Mouse (Mus musculus): ENCODE measurements around the gene Olfr1157.

Olfr1157 gene

DNA sequence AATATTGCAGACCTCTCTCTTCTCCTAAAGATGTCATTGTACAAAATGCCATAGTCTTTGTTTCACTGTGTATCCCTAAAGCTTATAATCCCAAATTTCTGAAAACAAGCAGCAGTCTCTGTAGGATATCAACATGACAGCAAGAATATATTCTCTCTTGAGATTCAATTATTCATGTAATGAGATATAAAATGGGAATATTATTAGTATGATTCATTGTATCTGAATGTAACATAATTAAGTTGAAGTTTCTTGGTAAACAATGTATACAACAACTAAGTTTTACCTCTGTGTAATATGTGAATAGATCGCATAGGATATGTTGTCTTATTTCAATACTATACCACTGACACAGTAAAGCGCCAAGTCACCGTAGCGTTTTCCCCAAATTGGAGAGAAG lies at the start of gene Olfr1157:
TSS of gene Olfr1157 (minus strand) at position 101 of the 400 bp plus-strand sequence.
- DNase-seq (ENCODE audit: low spot score) = no peak

DNA sequence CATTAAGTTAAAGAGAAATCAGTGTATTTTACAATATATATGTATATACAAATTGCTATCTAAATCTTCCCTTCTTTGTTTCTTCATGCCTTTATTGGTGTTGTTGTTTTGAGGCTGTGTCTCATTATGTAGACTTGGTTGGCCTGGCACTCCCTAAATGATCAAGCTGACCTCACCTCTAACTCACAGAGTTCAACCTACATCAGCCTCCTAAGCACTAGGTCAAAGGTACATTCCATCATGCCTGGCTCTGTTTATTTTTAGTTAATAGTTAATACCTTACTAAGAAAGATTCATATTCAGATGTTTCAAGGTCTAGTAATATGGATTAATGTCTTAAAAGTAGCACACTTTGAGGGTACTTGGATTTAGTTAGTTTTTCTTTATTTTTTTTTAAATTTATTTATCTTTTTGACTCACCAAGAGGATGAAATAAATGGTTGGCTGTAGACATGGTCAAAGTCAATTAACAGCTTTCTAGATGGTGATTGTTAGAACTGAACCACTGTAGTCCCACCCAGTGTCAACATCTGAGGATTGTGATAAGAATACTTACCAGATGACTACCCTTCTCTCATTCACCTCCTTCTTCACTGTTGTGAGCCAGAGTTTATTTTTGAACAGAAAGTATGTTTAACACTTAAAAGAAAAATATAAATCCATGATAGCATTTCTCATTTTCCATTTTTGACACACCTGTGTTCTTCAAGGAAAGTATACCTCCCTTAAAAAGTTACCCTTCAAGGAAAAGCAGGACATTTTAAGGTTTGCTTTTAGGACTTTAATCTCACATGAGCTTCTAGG lies 39.6 kb upstream of the Olfr1157 start, which contains the start of gene Olfr1160:
TSS of gene Olfr1160 (minus strand) at position 754 of the 804 bp plus-strand sequence.
- no peak for DNase-seq (ENCODE audit: low spot score)

DNA sequence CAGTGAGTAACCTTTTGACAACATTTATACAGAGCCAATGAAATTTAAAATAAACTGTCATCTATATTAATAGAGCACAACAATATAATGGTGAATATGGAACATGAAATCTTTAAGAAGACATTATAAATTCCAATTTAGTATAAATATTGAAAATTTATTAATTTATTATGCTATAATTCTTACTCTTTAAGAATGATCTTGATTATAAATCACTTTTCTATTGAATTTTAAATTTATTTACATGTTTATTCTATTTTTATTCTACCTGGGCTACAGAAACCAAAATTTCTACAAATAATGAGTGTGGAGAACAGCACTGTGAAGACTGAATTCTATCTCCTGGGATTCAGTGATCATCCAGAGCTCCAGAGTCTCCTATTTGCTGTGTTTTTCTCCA lies 21.7 kb upstream of the Olfr1157 start, which contains the start of gene Olfr1158:
TSS of gene Olfr1158 (plus strand) at position 301 of the 400 bp plus-strand sequence.
- no peak for DNase-seq (ENCODE audit: low spot score)

DNA sequence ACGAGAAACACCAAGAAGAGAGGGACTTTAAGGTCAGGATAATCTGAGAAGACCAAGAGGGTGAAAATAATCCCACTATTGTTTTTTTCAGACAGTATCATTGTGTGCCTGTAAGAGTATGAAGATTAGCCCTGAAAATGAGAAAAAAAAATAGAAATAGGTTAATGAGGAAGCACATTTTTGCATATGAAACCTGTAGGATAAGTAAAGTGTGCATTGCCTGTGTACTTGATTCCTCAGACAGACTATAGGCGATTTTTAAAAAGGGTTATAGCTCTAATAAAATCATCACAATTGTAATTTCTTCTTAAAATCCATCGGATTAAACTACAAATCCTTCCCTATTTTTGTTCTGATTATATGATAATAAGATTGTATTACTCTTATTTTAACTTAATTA lies 6.5 kb upstream of the Olfr1157 start, which contains the start of gene Olfr74:
TSS of gene Olfr74 (minus strand) at position 101 of the 400 bp plus-strand sequence.
- DNase-seq (ENCODE audit: low spot score) = no peak

DNA sequence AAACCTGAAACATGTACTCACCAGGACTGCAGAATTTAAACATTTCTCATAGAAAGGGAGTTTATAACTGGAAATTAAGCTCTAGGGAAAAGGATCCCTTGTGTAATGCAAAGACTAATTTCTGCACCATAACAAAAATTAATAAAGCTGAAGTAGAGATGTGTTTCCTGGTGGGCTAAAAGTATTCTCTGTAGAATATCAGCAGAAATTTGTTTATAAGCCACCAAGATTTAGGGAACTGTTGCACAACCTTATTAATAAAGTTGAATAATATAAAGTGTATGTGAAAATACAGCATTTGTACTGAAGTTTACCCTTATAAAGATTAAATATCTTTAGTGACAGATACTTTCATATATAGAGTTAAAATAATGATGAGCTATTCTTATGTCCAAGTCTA lies 15.1 kb downstream of the Olfr1157 start, which contains the start of gene Olfr1156:
TSS of gene Olfr1156 (minus strand) at position 101 of the 400 bp plus-strand sequence.
- no peak for DNase-seq (ENCODE audit: low spot score)

DNA sequence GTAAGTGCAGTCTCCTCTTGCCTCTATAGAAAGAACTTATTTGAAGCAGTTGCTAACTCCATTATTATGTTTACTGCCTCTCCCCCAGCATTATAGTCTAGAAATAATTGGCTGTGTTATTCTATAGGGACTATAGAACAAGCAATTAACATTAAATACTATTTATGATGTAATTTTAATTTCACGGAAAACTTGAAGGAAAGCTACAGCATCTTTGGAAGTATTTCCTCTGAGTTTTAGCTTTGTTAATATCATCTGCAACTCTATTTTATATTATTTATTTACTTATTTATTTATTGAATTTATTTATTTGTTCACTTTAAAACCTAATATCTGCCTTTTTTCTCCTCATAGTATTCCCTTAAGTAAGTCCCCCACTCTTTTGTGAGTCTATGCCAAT lies 23.1 kb downstream of the Olfr1157 start, which contains the start of gene Olfr1155:
TSS of gene Olfr1155 (minus strand) at position 101 of the 400 bp plus-strand sequence.
- no peak for DNase-seq (ENCODE audit: low spot score)
